In the genomic region with DNA sequence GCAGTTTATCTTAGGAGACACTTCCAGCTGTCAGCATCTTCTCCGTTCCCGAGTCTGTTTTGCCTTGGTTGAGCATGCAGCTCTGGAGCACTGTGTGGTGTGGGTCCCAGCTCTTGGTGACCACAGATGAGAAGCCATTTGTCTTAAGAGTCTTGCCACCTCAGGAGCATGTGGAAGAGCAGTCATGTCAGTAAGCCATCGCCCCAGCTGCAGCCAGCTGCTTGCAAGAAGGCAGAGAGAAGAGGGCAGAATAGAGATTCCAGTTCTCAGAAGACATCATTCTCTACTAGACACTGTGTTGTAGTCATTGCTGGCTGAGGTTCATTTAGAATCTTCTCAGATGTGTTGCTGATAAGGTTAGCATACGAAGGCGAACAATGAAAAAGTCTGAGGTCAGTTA, we compare ENCODE assay signal across 22 mouse cellular contexts.
"Had no signal": no experiment of that assay in that cellular context is flagged by ENCODE, and none has a peak within 500 bp of the region (broad histone marks: within the 10 kb centered on the region; RNA-seq: fewer than 3 reads in every experiment).

No protein-coding gene starts in this region.

- H3K4me1 ChIP-seq: midbrain, embryonic 12.5 days; midbrain, embryonic 15.5 days; neural tube, embryonic 12.5 days; neural tube, embryonic 15.5 days had no signal

- H3K9me3 ChIP-seq: limb, embryonic 10.5 days; limb, embryonic 13.5 days; liver, embryonic 12.5 days; liver, embryonic 15.5 days; midbrain, embryonic 12.5 days; midbrain, embryonic 15.5 days; neural tube, embryonic 12.5 days; neural tube, embryonic 15.5 days had no signal

- H3K27ac ChIP-seq: kidney, postnatal 0 days; layer of hippocampus, adult 2 months; limb, embryonic 10.5 days; limb, embryonic 13.5 days; liver, embryonic 12.5 days; liver, embryonic 15.5 days; macrophage; midbrain, embryonic 12.5 days; midbrain, embryonic 15.5 days; neural tube, embryonic 12.5 days; neural tube, embryonic 15.5 days; stomach, postnatal 0 days had no signal

- H3K4me3 ChIP-seq: layer of hippocampus, adult 2 months; limb, embryonic 10.5 days; limb, embryonic 13.5 days; liver, embryonic 12.5 days; liver, embryonic 15.5 days; midbrain, embryonic 12.5 days; midbrain, embryonic 15.5 days; neural tube, embryonic 12.5 days; neural tube, embryonic 15.5 days had no signal

- ATAC-seq: liver, embryonic 12.5 days; midbrain, embryonic 15.5 days had no signal

- H3K4me2 ChIP-seq: limb, embryonic 13.5 days; liver, embryonic 12.5 days; liver, embryonic 15.5 days; midbrain, embryonic 12.5 days; midbrain, embryonic 15.5 days; neural tube, embryonic 12.5 days; neural tube, embryonic 15.5 days had no signal

- H3K9ac ChIP-seq: limb, embryonic 13.5 days; liver, embryonic 12.5 days; liver, embryonic 15.5 days; midbrain, embryonic 12.5 days; midbrain, embryonic 15.5 days; neural tube, embryonic 12.5 days; neural tube, embryonic 15.5 days had no signal

- DNase-seq: kidney, adult 2 months; kidney, postnatal 25 days; layer of hippocampus, adult 9-11 months; liver; lung, postnatal 14 days; right cerebral cortex, adult 18-20 months; right cerebral cortex, postnatal 14 days; right cerebral cortex, postnatal 4 days; thymus, adult 18-20 months; thymus, postnatal 36 days had no signal

- H3K27me3 ChIP-seq: limb, embryonic 13.5 days; liver, embryonic 12.5 days; midbrain, embryonic 12.5 days; midbrain, embryonic 15.5 days; neural tube, embryonic 12.5 days; neural tube, embryonic 15.5 days had no signal

- H3K36me3 ChIP-seq: limb, embryonic 10.5 days; limb, embryonic 13.5 days; liver, embryonic 12.5 days; liver, embryonic 15.5 days; midbrain, embryonic 12.5 days; midbrain, embryonic 15.5 days; neural tube, embryonic 12.5 days; neural tube, embryonic 15.5 days had no signal
